Mouse (Mus musculus) MEL (cell line): ENCODE measurements around the gene Ccdc92b. TPM values are rescaled to one million over a fixed set of nuclear protein-coding genes. Genes with fewer than 3 reads are reported as not detected.

Experiments used
- DNase-seq: peaks from one replicate; pipeline ENCODE4 v3.0.0; 2011; ENCODE audit warnings: low read depth, low spot score
- H3K27ac ChIP-seq: 2 replicates; pipeline ENCODE4 v1.5.1; 2012; ENCODE audit warnings: low read depth, mild to moderate bottlenecking, control low read depth, low read length, moderate library complexity; ENCODE audit not compliant: control insufficient read depth
- H3K27me3 ChIP-seq, 2 experiments: fragments of 150-350 bp in 1 of 2; sonication (generic) in 1 of 2; 2 replicates each; pipeline ENCODE4 v1.6.1; 2012; ENCODE audit warnings: low read length in 2 of 2, mild to moderate bottlenecking in 2 of 2, improper control_type of control experiment in 1 of 2, moderate library complexity in 1 of 2; ENCODE audit not compliant: insufficient read depth in 2 of 2, control insufficient read depth in 1 of 2
- H3K36me3 ChIP-seq, 2 experiments: 2 replicates each; pipeline ENCODE4 v1.6.1; 2012 to 2014; ENCODE audit warnings: low read length in 2 of 2, improper control_type of control experiment in 1 of 2, inconsistent platforms in 1 of 2, mild to moderate bottlenecking in 1 of 2; ENCODE audit not compliant: insufficient read depth in 2 of 2, control insufficient read depth in 1 of 2
- H3K4me1 ChIP-seq, 2 experiments: fragments of 150-350 bp in 1 of 2; sonication (generic) in 1 of 2; 2 replicates each; pipeline ENCODE4 v1.6.1; 2012; ENCODE audit warnings: low read length in 2 of 2, improper control_type of control experiment in 1 of 2, mild to moderate bottlenecking in 1 of 2; ENCODE audit not compliant: insufficient read depth in 2 of 2, control insufficient read depth in 1 of 2
- H3K4me3 ChIP-seq, 2 experiments: fragments of 150-350 bp in 1 of 2; sonication (generic) in 1 of 2; 2 replicates each; pipeline ENCODE4 v1.5.1; 2012; ENCODE audit warnings: low read depth in 2 of 2, low read length in 2 of 2, mild to moderate bottlenecking in 2 of 2, moderate library complexity in 2 of 2, control low read depth in 1 of 2, improper control_type of control experiment in 1 of 2; ENCODE audit not compliant: control insufficient read depth in 1 of 2, insufficient read depth in 1 of 2
- H3K79me2 ChIP-seq: 2 replicates; pipeline ENCODE4 v1.6.1; 2012; ENCODE audit warnings: mild to moderate bottlenecking, low read length, moderate library complexity; ENCODE audit not compliant: control insufficient read depth, poor library complexity, insufficient read depth
- H3K9ac ChIP-seq: 2 replicates; pipeline ENCODE4 v1.6.1; 2012; ENCODE audit warnings: low read depth, mild to moderate bottlenecking, control low read depth, low read length, moderate library complexity; ENCODE audit not compliant: control insufficient read depth, poor library complexity, severe bottlenecking
- H3K9me3 ChIP-seq: fragments of 150-350 bp; sonication (generic); replicated peaks from 2 replicates; pipeline ENCODE4 v1.6.1; 2012; ENCODE audit warnings: mild to moderate bottlenecking, low read length, improper control_type of control experiment, moderate library complexity; ENCODE audit not compliant: insufficient read depth
- CHD2 ChIP-seq: IDR thresholded peaks from 2 replicates; pipeline ENCODE4 v1.6.1; 2011; ENCODE audit warnings: low read length, improper control_type of control experiment
- ELF1 ChIP-seq: IDR thresholded peaks from 2 replicates; pipeline ENCODE4 v1.6.1; 2014; ENCODE audit warnings: low read depth, mild to moderate bottlenecking, inconsistent platforms, low read length, improper control_type of control experiment, moderate library complexity
- EP300 ChIP-seq, 2 experiments: IDR thresholded peaks; 2 replicates each; pipeline ENCODE4 v1.6.1; 2011; ENCODE audit warnings: improper control_type of control experiment in 2 of 2, low read length in 2 of 2, low read depth in 1 of 2, mild to moderate bottlenecking in 1 of 2
- ETS1 ChIP-seq: IDR thresholded peaks from 2 replicates; pipeline ENCODE4 v1.6.1; 2012; ENCODE audit warnings: low read depth, mild to moderate bottlenecking, inconsistent platforms, low read length, improper control_type of control experiment, moderate library complexity
- GABPA ChIP-seq: IDR thresholded peaks from 2 replicates; pipeline ENCODE4 v1.6.1; 2012; ENCODE audit warnings: low read depth, mild to moderate bottlenecking, inconsistent platforms, low read length, improper control_type of control experiment, moderate library complexity
- GATA1 ChIP-seq: IDR thresholded peaks from 2 replicates; pipeline ENCODE4 v1.6.1; 2011; ENCODE audit warnings: low read depth, low read length, improper control_type of control experiment
- HCFC1 ChIP-seq: IDR thresholded peaks from 2 replicates; pipeline ENCODE4 v1.6.1; 2012; ENCODE audit warnings: low read depth, mild to moderate bottlenecking, inconsistent platforms, low read length, improper control_type of control experiment, moderate library complexity
- MAFK ChIP-seq: IDR thresholded peaks from 2 replicates; pipeline ENCODE4 v1.6.1; 2011; ENCODE audit warnings: low read depth, mild to moderate bottlenecking, low read length, improper control_type of control experiment, borderline replicate concordance
- MAZ ChIP-seq: IDR thresholded peaks from 2 replicates; pipeline ENCODE4 v1.6.1; 2012; ENCODE audit warnings: low read depth, mild to moderate bottlenecking, inconsistent platforms, low read length, improper control_type of control experiment
- MXI1 ChIP-seq: IDR thresholded peaks from 2 replicates; pipeline ENCODE4 v1.6.1; 2011; ENCODE audit warnings: mild to moderate bottlenecking, low read depth, low read length, improper control_type of control experiment
- MYB ChIP-seq: IDR thresholded peaks from 2 replicates; pipeline ENCODE4 v1.6.1; 2011; ENCODE audit warnings: mild to moderate bottlenecking, low read depth, low read length, improper control_type of control experiment
- MYC ChIP-seq: IDR thresholded peaks from 2 replicates; pipeline ENCODE4 v1.6.1; 2011; ENCODE audit warnings: low read depth, mild to moderate bottlenecking, low read length, improper control_type of control experiment, moderate library complexity
- NELFE ChIP-seq: IDR thresholded peaks from 2 replicates; pipeline ENCODE4 v1.6.1; 2011; ENCODE audit warnings: low read depth, low read length, improper control_type of control experiment
- NRF1 ChIP-seq: IDR thresholded peaks from 2 replicates; pipeline ENCODE4 v1.6.1; 2014; ENCODE audit warnings: low read depth, mild to moderate bottlenecking, inconsistent platforms, low read length, improper control_type of control experiment, moderate library complexity; ENCODE audit not compliant: poor library complexity, insufficient read depth, severe bottlenecking
- POLR2AphosphoS2 ChIP-seq: IDR thresholded peaks from 2 replicates; pipeline ENCODE4 v1.6.1; 2011; ENCODE audit warnings: low read length, improper control_type of control experiment
- POLR2AphosphoS5 ChIP-seq: IDR thresholded peaks from 2 replicates; pipeline ENCODE4 v1.6.1; 2012; ENCODE audit warnings: low read depth, borderline replicate concordance, mild to moderate bottlenecking, inconsistent platforms, low read length, moderate library complexity, mixed read lengths
- SMC3 ChIP-seq: IDR thresholded peaks from 2 replicates; pipeline ENCODE4 v1.6.1; 2011; ENCODE audit warnings: low read depth, low read length, improper control_type of control experiment
- TBP ChIP-seq: IDR thresholded peaks from 2 replicates; pipeline ENCODE4 v1.8.0; 2011; ENCODE audit warnings: low read depth, low read length, improper control_type of control experiment
- TCF12 ChIP-seq: IDR thresholded peaks from 2 replicates; pipeline ENCODE4 v1.6.1; 2014; ENCODE audit warnings: low read depth, mild to moderate bottlenecking, inconsistent platforms, low read length, improper control_type of control experiment, moderate library complexity
- UBTF ChIP-seq: IDR thresholded peaks from 2 replicates; pipeline ENCODE4 v1.6.1; 2012; ENCODE audit warnings: low read depth, mild to moderate bottlenecking, inconsistent platforms, low read length, improper control_type of control experiment, moderate library complexity, borderline replicate concordance; ENCODE audit not compliant: insufficient read depth
- USF2 ChIP-seq, 2 experiments: IDR thresholded peaks; 2 replicates each; pipeline ENCODE4 v1.6.1; 2011 to 2012; ENCODE audit warnings: improper control_type of control experiment in 2 of 2, low read length in 2 of 2, borderline replicate concordance in 1 of 2, inconsistent platforms in 1 of 2, low read depth in 1 of 2, mild to moderate bottlenecking in 1 of 2; ENCODE audit not compliant: insufficient read depth in 1 of 2
- ZMIZ1 ChIP-seq: IDR thresholded peaks from 2 replicates; pipeline ENCODE4 v1.6.1; 2012; ENCODE audit warnings: low read depth, mild to moderate bottlenecking, inconsistent platforms, low read length, improper control_type of control experiment, moderate library complexity
- polyA plus RNA-seq, 2 experiments: library from polyadenylated mRNA; stranded (reverse) in 1 of 2; unstranded in 1 of 2; fragments of >175 nt in 1 of 2; fragments of >200 nt in 1 of 2; gene quantifications; 2 replicates each; pipeline versions ENCODE4 v1.2.1 to v1.2.4; 2012; ENCODE audit warnings: low replicate concordance in 2 of 2, low read depth in 1 of 2; ENCODE audit not compliant: insufficient read length in 2 of 2, insufficient read depth in 1 of 2, missing spikeins in 1 of 2
- total RNA-seq: library from RNA; depleted of rRNA; stranded (reverse); fragments of 300-350 nt; gene quantifications from 2 replicates; pipeline ENCODE4 v1.2.3, GENCODE M21; 2012

Ccdc92b gene
- total and polyA plus RNA-seq, 3 experiments: 0.12 to 1.3 TPM; not detected in 1

DNA sequence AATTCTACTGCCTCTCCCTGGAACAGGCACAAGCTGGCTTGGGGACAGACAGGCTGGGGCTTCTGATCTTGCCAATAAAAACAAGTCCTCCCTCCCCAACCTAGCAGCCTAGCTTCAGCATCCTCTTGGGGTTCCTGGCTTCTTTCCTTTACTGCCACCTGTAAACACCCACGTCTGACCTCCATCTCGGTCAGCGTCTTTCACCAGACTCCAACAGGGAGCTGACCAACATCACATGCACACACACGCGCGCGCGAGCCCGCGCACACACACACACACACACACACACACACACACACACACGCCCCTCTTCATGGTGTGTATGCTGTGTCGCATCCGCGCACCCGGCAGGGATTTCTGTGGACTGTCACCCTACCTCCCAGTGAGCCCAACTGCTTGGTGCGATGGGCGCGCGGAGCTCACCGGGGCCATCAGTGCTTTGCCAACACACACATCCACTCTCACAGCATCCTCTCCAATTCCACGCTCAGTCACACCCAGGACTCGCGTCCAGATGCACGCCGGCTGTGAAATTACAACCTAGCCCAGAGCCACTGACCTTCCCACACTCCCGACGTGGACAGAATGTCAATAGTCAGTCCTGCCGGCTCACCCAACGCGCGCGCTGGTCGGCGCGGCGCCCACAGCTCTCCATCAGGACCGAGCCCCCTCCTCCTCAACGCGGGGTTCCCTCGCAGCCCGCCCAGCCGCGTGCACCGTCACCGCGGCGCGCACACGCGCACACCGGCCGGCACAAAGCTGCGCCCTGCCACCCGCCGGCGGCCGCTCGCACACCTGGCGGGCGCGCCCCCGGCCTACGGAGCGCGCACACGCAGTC is 29.8 kb upstream of the Ccdc92b start:
- Histone ChIP-seq H3K27ac (no peak overlapping the region), H3K36me3 (no peaks in the 10 kb centered on the region), H3K4me3 (no peak overlapping the region), H3K4me1 (no peaks in the 10 kb centered on the region), H3K9me3 (no peaks in the 10 kb centered on the region), H3K79me2 (no peaks in the 10 kb centered on the region), H3K9ac (no peak overlapping the region), H3K27me3 (no peaks in the 10 kb centered on the region)
- TF ChIP-seq ELF1: no peak
- TF ChIP-seq SMC3: no peak
- no peak for TF ChIP-seq NRF1
- no peak for TF ChIP-seq NELFE
- TF ChIP-seq HCFC1: no peak
- no peak for TF ChIP-seq GABPA
- no peak for TF ChIP-seq ZMIZ1
- TF ChIP-seq UBTF: no peak
- TF ChIP-seq TCF12: no peak
- TF ChIP-seq MXI1: no peak
- TF ChIP-seq TBP: no peak
- no peak for TF ChIP-seq MAFK
- no peak for TF ChIP-seq GATA1
- no peak for DNase-seq

DNA sequence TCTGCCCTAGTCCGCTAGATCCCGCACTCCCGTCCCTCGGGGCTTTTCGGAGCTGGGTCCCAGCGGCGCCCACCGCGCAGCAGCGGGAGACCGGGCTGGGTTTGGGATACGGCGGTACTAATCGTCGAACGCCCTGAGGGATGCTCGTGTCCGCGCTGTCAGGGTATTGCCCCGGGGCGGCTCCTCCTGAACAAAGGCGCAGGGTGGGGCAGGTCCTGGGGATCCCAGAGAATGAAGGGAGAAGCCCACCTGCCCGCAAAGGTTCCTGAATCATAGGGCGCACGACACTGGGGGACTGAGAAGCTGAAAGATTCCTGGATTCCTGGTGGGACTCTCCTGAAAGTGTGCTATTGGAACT is 29.2 kb upstream of the Ccdc92b start:
- Histone ChIP-seq H3K27me3 (no peaks in the 10 kb centered on the region), H3K9me3 (no peaks in the 10 kb centered on the region), H3K4me3 (no peak overlapping the region), H3K4me1 (no peaks in the 10 kb centered on the region), H3K36me3 (no peaks in the 10 kb centered on the region), H3K79me2 (no peaks in the 10 kb centered on the region), H3K27ac (no peak overlapping the region)
- no peak for DNase-seq
- TF ChIP-seq USF2 (IDR thresholded peaks at IDR 0.05; ENCODE audit: borderline replicate concordance in 1 of 2, insufficient read depth in 1 of 2, low read depth in 1 of 2, low read length in 2 of 2) (no peak), NELFE (no peak), MAZ (no peak), POLR2AphosphoS2 (no peak), ETS1 (no peak), MYC (no peak), CHD2 (no peak), MAFK (no peak), EP300 (IDR thresholded peaks at IDR 0.05; ENCODE audit: low read depth in 1 of 2, low read length in 2 of 2) (no peak), ZMIZ1 (no peak), POLR2AphosphoS5 (no peak), SMC3 (no peak), GABPA (no peak), MYB (no peak)
- TF ChIP-seq, all 39 proteins: peak for 0
- no peak overlapping the region for H3K9ac ChIP-seq
